Mouse (Mus musculus) kidney, adult 2 months (tissue): ENCODE measurements around the gene Ninj2.
A peak's percentile ranks its signal among the peaks of the same experiment; 100 is the strongest.

ENCODE experiments used
- CTCF ChIP-seq: fragments of 200-500 bp; conservative IDR thresholded peaks from 2 replicates; pipeline ENCODE4 v1.5.1; 2011; ENCODE audit warnings: low read depth, mild to moderate bottlenecking, control low read depth, low read length, moderate library complexity, mixed read lengths; ENCODE audit not compliant: insufficient read depth, insufficient read length
- POLR2A ChIP-seq: fragments of 200-500 bp; IDR thresholded peaks from one replicate; pipeline ENCODE4 v1.6.1; 2011; ENCODE audit warnings: low read depth, low read length, control low read depth

DNA sequence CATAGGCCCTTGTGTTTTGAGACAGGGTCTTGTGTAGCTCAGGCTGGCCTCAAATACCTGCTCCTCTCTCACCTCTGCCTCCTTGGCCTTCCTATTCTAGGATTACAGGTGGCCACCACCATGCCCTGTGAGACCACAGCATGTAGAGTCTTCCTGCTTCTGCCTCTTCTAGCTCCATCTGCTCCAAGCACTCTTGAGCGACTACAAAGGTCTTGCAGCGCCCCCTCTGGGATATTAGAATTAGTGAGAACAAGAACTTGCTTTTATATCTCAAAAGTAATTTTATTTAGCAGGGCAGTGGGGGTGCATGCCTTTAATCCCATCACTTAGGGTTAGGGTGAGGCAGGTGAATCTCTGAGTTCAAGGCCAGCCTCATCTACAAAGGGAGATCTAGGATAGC is 103.7 kb downstream of the Ninj2 start:
- TF ChIP-seq POLR2A: no peak
- peak; percentile 45; the same call in 1 of the 2 replicates for TF ChIP-seq CTCF
